Mouse (Mus musculus) neutrophil, adult 5-6 weeks (primary cell): ENCODE data around the gene Gba. TPM values are rescaled to one million over a fixed set of nuclear protein-coding genes. Genes with fewer than 3 reads are reported as not detected.
A peak's percentile ranks its signal among the peaks of the same experiment; 100 is the strongest.

Experiments used
- ATAC-seq: fragments of 151-379, 151-347 bp; 2 replicates; pipeline ENCODE4 v1.8.0; 2017; ENCODE audit warnings: mild to moderate bottlenecking, moderate TSS enrichment; ENCODE audit not compliant: insufficient number of reproducible peaks, poor library complexity, low FRiP score, severe bottlenecking; ENCODE audit errors: extremely low read depth
- total RNA-seq: library from RNA; stranded (forward); fragments of 200-1000 nt; gene quantifications from 2 replicates; pipeline ENCODE4 v1.2.3, GENCODE M21; 2017

The Gba gene
- total RNA-seq, 1 experiment from 2014 or later: 76.0 TPM

- no peak for ATAC-seq
Observed at GRCm38 (mm10) chr3:89181749-89182500, 20.8 kb upstream of the Gba start.

GRCm38 (mm10) chr3:89182531-89183057, 20.1 kb upstream of the Gba start:
- no peak for ATAC-seq

- ATAC-seq: no peak; the same call in 1 of the 2 replicates
Observed at GRCm38 (mm10) chr3:89183058-89183958, 19.4 kb upstream of the Gba start, which contains the start of gene Fam189b. TSS of gene Fam189b (plus strand) at chr3:89183143.

- no peak for ATAC-seq
Observed at GRCm38 (mm10) chr3:89183959-89184315, 18.8 kb upstream of the Gba start.

- ATAC-seq: no peak
Observed at GRCm38 (mm10) chr3:89187197-89187596, 15.5 kb upstream of the Gba start.

GRCm38 (mm10) chr3:89187690-89188477, 14.8 kb upstream of the Gba start:
- no peak for ATAC-seq

GRCm38 (mm10) chr3:89188478-89188875, 14.3 kb upstream of the Gba start:
- ATAC-seq: no peak

GRCm38 (mm10) chr3:89190436-89190835, 12.3 kb upstream of the Gba start:
- ATAC-seq: peak; percentile 25; the same call in 1 of the 2 replicates

- no peak for ATAC-seq
Observed at GRCm38 (mm10) chr3:89193351-89193750, 9.4 kb upstream of the Gba start.

- no peak for ATAC-seq
Observed at GRCm38 (mm10) chr3:89193853-89194252, 8.9 kb upstream of the Gba start.

GRCm38 (mm10) chr3:89195979-89196877, 6.5 kb upstream of the Gba start:
- peak; percentile 92 for ATAC-seq

- ATAC-seq: no peak
Observed at GRCm38 (mm10) chr3:89199839-89200238, 2.9 kb upstream of the Gba start.

- ATAC-seq: no peak
Observed at GRCm38 (mm10) chr3:89203142-89203514, 400 bp downstream of the Gba start.

- no peak for ATAC-seq
Observed at GRCm38 (mm10) chr3:89206079-89206478, 3.4 kb downstream of the Gba start.

GRCm38 (mm10) chr3:89206695-89207094, 4.0 kb downstream of the Gba start:
- ATAC-seq: no peak

- no peak for ATAC-seq
Observed at GRCm38 (mm10) chr3:89208075-89208657, 5.4 kb downstream of the Gba start.

GRCm38 (mm10) chr3:89208736-89209135, 6.0 kb downstream of the Gba start:
- ATAC-seq: no peak

- ATAC-seq: no peak
Observed at GRCm38 (mm10) chr3:89209731-89210130, 7.0 kb downstream of the Gba start.
